Mouse (Mus musculus) CH12.LX (cell line): ENCODE measurements around the gene Poln. TPM values are rescaled to one million over a fixed set of nuclear protein-coding genes. Genes with fewer than 3 reads are reported as not detected.

Source experiments
- DNase-seq: peaks from one replicate; pipeline ENCODE4 v3.0.0-alpha.2; 2013; ENCODE audit errors: extremely low read depth
- H3K27ac ChIP-seq: 2 replicates; pipeline ENCODE4 v1.5.1; 2012; ENCODE audit warnings: low read depth, mild to moderate bottlenecking, control low read depth, moderate library complexity; ENCODE audit not compliant: insufficient read depth
- H3K27me3 ChIP-seq: replicated peaks from 2 replicates; pipeline ENCODE3; 2012; ENCODE audit warnings: inconsistent platforms
- H3K36me3 ChIP-seq, 2 experiments: replicated peaks in 1 of 2; 2 replicates each; pipeline versions ENCODE3 to v1.6.1; 2012; ENCODE audit warnings: inconsistent platforms in 1 of 2, low read length in 1 of 2, mild to moderate bottlenecking in 1 of 2, mixed read lengths in 1 of 2, moderate library complexity in 1 of 2; ENCODE audit not compliant: control insufficient read depth in 1 of 2, insufficient read depth in 1 of 2
- H3K4me1 ChIP-seq, 2 experiments: 2 replicates each; pipeline ENCODE4 v1.6.1; 2012; ENCODE audit warnings: inconsistent platforms in 1 of 2, moderate library complexity in 1 of 2; ENCODE audit not compliant: insufficient read depth in 2 of 2, control insufficient read depth in 1 of 2
- H3K4me2 ChIP-seq: 2 replicates; pipeline ENCODE4 v1.6.1; 2012; ENCODE audit warnings: low read depth, mild to moderate bottlenecking, control low read depth; ENCODE audit not compliant: poor library complexity, insufficient read depth, severe bottlenecking
- H3K4me3 ChIP-seq, 3 experiments: fragments of 150-350 bp in 1 of 3; sonication (generic) in 1 of 3; replicated peaks in 1 of 3; 2 replicates each; pipeline versions ENCODE3 to v1.5.1; 2011 to 2012; ENCODE audit warnings: low read depth in 2 of 3, low read length in 2 of 3, mild to moderate bottlenecking in 2 of 3, moderate library complexity in 2 of 3, control low read depth in 1 of 3, improper control_type of control experiment in 1 of 3, inconsistent platforms in 1 of 3, mixed read lengths in 1 of 3; ENCODE audit not compliant: poor library complexity in 1 of 3
- H3K79me2 ChIP-seq: replicated peaks from 2 replicates; pipeline ENCODE4 v1.6.1; 2012; ENCODE audit warnings: mild to moderate bottlenecking, moderate library complexity; ENCODE audit not compliant: control insufficient read depth, poor library complexity, insufficient read depth, severe bottlenecking; ENCODE audit errors: extremely low read depth
- H3K9ac ChIP-seq: 2 replicates; pipeline ENCODE4 v1.6.1; 2012; ENCODE audit warnings: low read depth, mild to moderate bottlenecking, control low read depth, moderate library complexity; ENCODE audit not compliant: insufficient read depth
- H3K9me3 ChIP-seq: replicated peaks from 2 replicates; pipeline ENCODE3; 2012; ENCODE audit warnings: low read length, inconsistent platforms, mixed read lengths
- ELF1 ChIP-seq: IDR thresholded peaks from 2 replicates; pipeline ENCODE4 v1.6.1; 2014; ENCODE audit warnings: low read depth, mild to moderate bottlenecking, inconsistent platforms, low read length, improper control_type of control experiment
- EP300 ChIP-seq: IDR thresholded peaks from 2 replicates; pipeline ENCODE4 v1.6.1; 2011; ENCODE audit warnings: low read length, improper control_type of control experiment
- ETS1 ChIP-seq: conservative IDR thresholded peaks from 2 replicates; pipeline ENCODE4 v1.6.1; 2012; ENCODE audit warnings: low read depth, mild to moderate bottlenecking, inconsistent platforms, low read length, improper control_type of control experiment, moderate library complexity
- HCFC1 ChIP-seq: IDR thresholded peaks from 2 replicates; pipeline ENCODE4 v1.6.1; 2012; ENCODE audit warnings: low read depth, mild to moderate bottlenecking, inconsistent platforms, low read length, improper control_type of control experiment
- IRF4 ChIP-seq: IDR thresholded peaks from 2 replicates; pipeline ENCODE4 v1.6.1; 2014; ENCODE audit warnings: low read depth, mild to moderate bottlenecking, inconsistent platforms, low read length, improper control_type of control experiment
- JUN ChIP-seq: IDR thresholded peaks from 2 replicates; pipeline ENCODE4 v1.6.1; 2011; ENCODE audit warnings: low read depth, mild to moderate bottlenecking, low read length, improper control_type of control experiment, moderate library complexity; ENCODE audit not compliant: insufficient read depth
- KAT2A ChIP-seq: IDR thresholded peaks from 2 replicates; pipeline ENCODE4 v1.6.1; 2012; ENCODE audit warnings: low read length, improper control_type of control experiment, inconsistent platforms; ENCODE audit not compliant: insufficient replicate concordance
- MEF2A ChIP-seq: IDR thresholded peaks from 2 replicates; pipeline ENCODE4 v1.6.1; 2014; ENCODE audit warnings: low read depth, mild to moderate bottlenecking, inconsistent platforms, low read length, improper control_type of control experiment, borderline replicate concordance
- NELFE ChIP-seq: IDR thresholded peaks from 2 replicates; pipeline ENCODE4 v1.6.1; 2011; ENCODE audit warnings: low read depth, low read length, improper control_type of control experiment
- PAX5 ChIP-seq: IDR thresholded peaks from 2 replicates; pipeline ENCODE4 v1.6.1; 2012; ENCODE audit warnings: low read length, inconsistent platforms, mixed read lengths
- TBP ChIP-seq: conservative IDR thresholded peaks from 2 replicates; pipeline ENCODE4 v1.6.1; 2011; ENCODE audit warnings: low read depth, low read length, improper control_type of control experiment
- TCF12 ChIP-seq: IDR thresholded peaks from 2 replicates; pipeline ENCODE4 v1.6.1; 2014; ENCODE audit warnings: low read depth, mild to moderate bottlenecking, inconsistent platforms, low read length, improper control_type of control experiment
- UBTF ChIP-seq: IDR thresholded peaks from 2 replicates; pipeline ENCODE4 v1.6.1; 2012; ENCODE audit warnings: low read depth, mild to moderate bottlenecking, inconsistent platforms, low read length, improper control_type of control experiment, moderate library complexity
- ZC3H11A ChIP-seq: IDR thresholded peaks from 2 replicates; pipeline ENCODE4 v1.6.1; 2012; ENCODE audit warnings: low read depth, mild to moderate bottlenecking, inconsistent platforms, low read length, improper control_type of control experiment
- ZKSCAN1 ChIP-seq: IDR thresholded peaks from 2 replicates; pipeline ENCODE4 v1.6.1; 2012; ENCODE audit warnings: low read depth, inconsistent platforms, low read length, improper control_type of control experiment, borderline replicate concordance
- ZNF384 ChIP-seq: IDR thresholded peaks from 2 replicates; pipeline ENCODE4 v1.6.1; 2012; ENCODE audit warnings: low read depth, low read length, improper control_type of control experiment, inconsistent platforms
- dilution Hi-C: fragments of 300-500 bp; cut with MboI; formaldehyde crosslinking; loops from 2 replicates; pipeline ENCODE4 v1.14.3; 2020; ENCODE audit warnings: low sequenced_read_pairs; ENCODE audit not compliant: extremely low pct_unique_long_range_greater_than_20kb, extremely low pct_ligation_motif_present
- in situ Hi-C: fragments of 300-500 bp; cut with MboI; formaldehyde crosslinking; loops from 3 replicates; pipeline ENCODE4 v1.14.3; 2019; ENCODE audit warnings: low sequenced_read_pairs, low pct_ligation_motif_present, low pct_unique_long_range_greater_than_20kb, mixed read lengths
- polyA plus RNA-seq: library from polyadenylated mRNA; unstranded; fragments of >175 nt; gene quantifications from 2 replicates; pipeline ENCODE4 v1.2.1, GENCODE M21; 2012; ENCODE audit warnings: low read depth; ENCODE audit not compliant: insufficient read length
- total RNA-seq, 2 experiments: library from RNA; depleted of rRNA; stranded (reverse); fragments of 300-350 nt in 1 of 2; fragments of >200 nt in 1 of 2; gene quantifications; 2 replicates each; pipeline ENCODE4 v1.2.3; 2012 to 2014

The Poln gene
- total and polyA plus RNA-seq, 3 experiments, result 0.25 to 0.64 (median 0.39) TPM

DNA sequence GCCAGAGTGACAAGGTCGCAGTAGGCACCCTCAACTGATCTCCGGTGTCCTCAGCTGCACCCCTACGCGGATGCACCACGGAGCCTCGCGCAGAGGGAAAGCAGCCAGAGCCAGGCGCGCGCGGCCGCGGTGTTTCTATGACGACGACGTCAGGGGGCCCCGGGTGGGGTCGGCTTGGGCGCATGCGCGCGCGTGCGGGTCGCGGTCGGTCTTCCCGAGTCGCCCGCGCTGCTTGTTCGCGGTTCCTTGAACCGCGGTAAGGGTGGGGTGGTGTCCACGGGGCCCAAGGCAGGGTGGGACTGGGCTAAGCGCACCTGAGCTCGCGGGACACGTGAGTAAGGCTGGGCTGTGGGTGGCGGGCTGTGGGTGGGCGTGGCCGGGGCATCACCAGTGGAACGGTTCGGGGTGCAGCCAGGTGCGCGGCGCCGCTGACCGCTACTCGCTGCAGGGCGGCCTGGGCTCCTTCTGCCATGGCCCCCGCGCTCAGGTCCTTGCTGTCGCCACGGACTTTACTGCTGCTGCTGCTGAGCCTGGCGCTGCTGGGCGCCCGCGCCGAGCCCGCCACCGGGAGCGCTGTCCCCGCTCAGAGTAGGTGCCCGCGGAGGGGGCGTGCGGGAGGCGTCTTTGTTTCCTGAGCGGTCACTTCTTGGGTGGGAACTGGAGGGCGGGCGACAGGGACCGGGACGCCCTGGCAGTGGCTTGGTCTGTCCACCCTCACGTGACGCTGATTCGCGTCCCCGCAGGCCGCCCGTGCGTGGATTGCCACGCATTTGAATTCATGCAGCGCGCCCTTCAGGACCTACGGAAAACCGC, 185.7 kb downstream of the Poln start, which contains the start of gene Gm1673:
Gene Gm1673 (plus strand): TSS at position 125 of the 813 bp plus-strand sequence.
- DNase-seq, result no peak
- Histone ChIP-seq H3K4me1 (no peaks in the 10 kb centered on the region), H3K9me3 (peaks cover 8% of the 10 kb centered on the region), H3K27me3 (no peaks in the 10 kb centered on the region), H3K4me2 (no peak within 1 kb of the TSS), H3K9ac (no peak within 1 kb of the TSS), H3K4me3 (no peak within 1 kb of the TSS), H3K36me3 (no peaks in the 10 kb centered on the region), H3K27ac (no peak within 1 kb of the TSS), H3K79me2 (no peaks in the 10 kb centered on the region)
- dilution Hi-C loops, result no loop called here
- in situ Hi-C loops, result no loop called here
- no peak for TF ChIP-seq KAT2A
- TF ChIP-seq PAX5, result no peak
- no peak for TF ChIP-seq HCFC1
- no peak for TF ChIP-seq EP300
- TF ChIP-seq TCF12, result no peak

DNA sequence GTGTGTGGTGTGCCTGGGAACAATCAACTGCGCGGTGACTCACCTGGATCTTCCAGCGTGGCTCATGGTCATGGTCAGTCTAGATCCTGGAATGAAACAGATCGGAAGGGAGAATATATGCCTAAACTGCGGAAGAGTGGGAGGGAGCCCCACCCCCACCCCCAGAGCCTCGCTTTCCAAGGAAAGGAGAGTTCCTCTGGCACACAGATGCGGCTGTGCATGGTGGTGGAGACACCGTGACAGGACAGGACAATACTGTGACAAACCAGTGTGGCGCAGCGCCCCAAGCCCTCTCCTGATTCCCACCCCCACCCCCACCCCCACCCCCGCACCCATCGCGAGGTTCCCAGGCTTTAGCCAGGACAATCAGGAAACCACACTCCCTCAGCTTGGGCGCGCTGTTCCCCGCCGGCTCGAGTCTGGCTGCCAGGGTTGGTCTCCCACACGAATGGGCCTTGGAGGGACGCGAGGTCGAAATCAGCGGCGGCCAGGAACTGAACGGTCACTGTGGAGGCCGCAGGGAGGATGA, 186.5 kb downstream of the Poln start:
- DNase-seq, result no peak
- H3K4me2 ChIP-seq, result no peak overlapping the region
- no peaks in the 10 kb centered on the region for H3K36me3 ChIP-seq
- dilution Hi-C loops (no loop called here), in situ Hi-C loops (no loop called here)
- no peaks in the 10 kb centered on the region for H3K79me2 ChIP-seq
- no peaks in the 10 kb centered on the region for H3K27me3 ChIP-seq
- H3K27ac ChIP-seq, result no peak overlapping the region
- H3K9me3 ChIP-seq, result peaks cover 8% of the 10 kb centered on the region
- no peak overlapping the region for H3K4me3 ChIP-seq
- H3K4me1 ChIP-seq, result no peaks in the 10 kb centered on the region
- H3K9ac ChIP-seq, result no peak overlapping the region
- TF ChIP-seq NELFE (no peak), ELF1 (no peak), ETS1 (no peak), ZC3H11A (no peak), TBP (no peak), ZNF384 (no peak), UBTF (no peak), JUN (no peak), IRF4 (no peak), MEF2A (no peak), ZKSCAN1 (no peak)
